In genomic region chr1:172380066-172380465, GRCm38 (mm10) we compare ENCODE assay signal across 14 mouse cellular contexts. TPM values are rescaled to one million over a fixed set of nuclear protein-coding genes. Genes with fewer than 3 reads are reported as not detected.
A peak's percentile ranks its signal among the peaks of the same experiment; 100 is the strongest.
DNase-seq lines count a peak whose midpoint lies in the region; ATAC-seq and TF ChIP-seq lines count a peak whose summit lies in the region.
"Had no signal": no experiment of that assay in that cellular context is flagged by ENCODE, and none has a peak within 500 bp of the region (broad histone marks: within the 10 kb centered on the region; RNA-seq: fewer than 3 reads in every experiment).

No protein-coding gene starts in this region.

- no peak overlapping the region for H3K9ac ChIP-seq in lung, embryonic 14.5 days
- no peak overlapping the region for H3K9ac ChIP-seq in neural tube, embryonic 15.5 days (replicated peaks)
- H3K9ac ChIP-seq: intestine, embryonic 15.5 days; liver, embryonic 15.5 days had no signal

- H3K27ac ChIP-seq in lung, embryonic 14.5 days (ENCODE audit: low read depth): no peak overlapping the region
- no peak overlapping the region for H3K27ac ChIP-seq in neural tube, embryonic 15.5 days (replicated peaks)
- H3K27ac ChIP-seq: intestine, embryonic 15.5 days; limb, embryonic 10.5 days; liver, embryonic 15.5 days had no signal

- peaks cover 25% of the 10 kb centered on the region for H3K36me3 ChIP-seq in lung, embryonic 14.5 days (ENCODE audit: insufficient read depth)
- H3K36me3 ChIP-seq in neural tube, embryonic 15.5 days: peaks cover 19% of the 10 kb centered on the region; the same call in 1 of the 2 replicates

- DNase-seq in heart, adult 11 months: peak; percentile 88
- no peak for DNase-seq in heart, postnatal 36 days
- DNase-seq in lung, embryonic 14.5 days: peak; percentile 79
- no peak for DNase-seq in lung, postnatal 25 days (ENCODE audit: low spot score)
- peak; percentile 82 for DNase-seq in kidney, postnatal 10 days
- DNase-seq in B cell, adult 2 months: no peak
- DNase-seq in gastrocnemius, adult 8-10 months (ENCODE audit: low spot score in 2 of 2): no peak
- DNase-seq: cerebellum, adult 8-10 months had no signal

- intact Hi-C loops in heart, postnatal 36 days (cut with DNase I): no loop called here

- H3K27me3 ChIP-seq in lung, embryonic 14.5 days (ENCODE audit: insufficient read depth, low read length): no peaks in the 10 kb centered on the region
- no peaks in the 10 kb centered on the region for H3K27me3 ChIP-seq in neural tube, embryonic 15.5 days (replicated peaks)
- H3K27me3 ChIP-seq: intestine, embryonic 15.5 days; liver, embryonic 15.5 days had no signal

- H3K4me2 ChIP-seq in lung, embryonic 14.5 days: peak overlapping the region; percentile 19; the same call in 1 of the 2 replicates
- H3K4me2 ChIP-seq in neural tube, embryonic 15.5 days: 0 out of 2 replicates have a peak overlapping the region, but pooled peaks have one; percentile 9
- H3K4me2 ChIP-seq: intestine, embryonic 15.5 days; liver, embryonic 15.5 days; midbrain, embryonic 11.5 days had no signal

- 48% methylated on average over 10 of the region's 10 CpGs for WGBS in lung, embryonic 14.5 days
- 68% methylated on average over 10 of the region's 10 CpGs for WGBS in neural tube, embryonic 15.5 days

- H3K4me3 ChIP-seq in lung, embryonic 14.5 days (ENCODE audit: low read depth, low read length): no peak overlapping the region
- H3K4me3 ChIP-seq in neural tube, embryonic 15.5 days (replicated peaks): no peak overlapping the region
- H3K4me3 ChIP-seq: intestine, embryonic 15.5 days; limb, embryonic 10.5 days; liver, embryonic 15.5 days had no signal

- no peak for ATAC-seq in lung, embryonic 14.5 days (ENCODE audit: insufficient read depth)
- no peak for ATAC-seq in neural tube, embryonic 15.5 days (ENCODE audit: low FRiP score)
- ATAC-seq: intestine, embryonic 15.5 days had no signal

- TF ChIP-seq CTCF in lung, embryonic 14.5 days (IDR thresholded peaks at IDR 0.05; ENCODE audit: low read depth): no peak

- H3K9me3 ChIP-seq in lung, embryonic 14.5 days (ENCODE audit: low read depth, low read length): no peaks in the 10 kb centered on the region
- no peaks in the 10 kb centered on the region for H3K9me3 ChIP-seq in neural tube, embryonic 15.5 days (replicated peaks)
- H3K9me3 ChIP-seq: intestine, embryonic 15.5 days; limb, embryonic 10.5 days; liver, embryonic 15.5 days had no signal

- H3K4me1 ChIP-seq in lung, embryonic 14.5 days (ENCODE audit: insufficient read depth): peaks cover 17% of the 10 kb centered on the region
- peaks cover 39% of the 10 kb centered on the region for H3K4me1 ChIP-seq in neural tube, embryonic 15.5 days

RNA-seq across cellular contexts. Expression of gene Pigm, which starts 3.7 kb away (rescaled TPM):
- total RNA-seq in heart, postnatal 36 days (2021): 1 to 10 TPM; 4.4 to 4.8 TPM
- polyA plus RNA-seq in lung, embryonic 14.5 days (2014; fragmentation: Nextera tagmentation; extraction: Ambion mirVana): 9.0 and 9.9 TPM in 2 replicates
- 3.7 and 3.8 TPM in 2 replicates for polyA plus RNA-seq in neural tube, embryonic 15.5 days (2015; fragmentation: Nextera tagmentation; extraction: Ambion mirVana)
- 1 to 10 TPM; 3.2 to 3.4 (median 3.2) TPM for total RNA-seq in gastrocnemius, adult 8-10 months (2022)

RNA-seq across cellular contexts. Expression of gene Kcnj10, which starts 39.1 kb away (rescaled TPM):
- total RNA-seq in heart, postnatal 36 days (2021): under 1 TPM; 0.05 to 0.11 TPM
- 0.18 and 0.24 TPM in 2 replicates for polyA plus RNA-seq in lung, embryonic 14.5 days (2014; fragmentation: Nextera tagmentation; extraction: Ambion mirVana)
- polyA plus RNA-seq in neural tube, embryonic 15.5 days (2015; fragmentation: Nextera tagmentation; extraction: Ambion mirVana): 2.3 and 2.5 TPM in 2 replicates
- under 1 TPM in 2 of 4 experiments, not detected in 2; 0.04 to 0.05 TPM for total RNA-seq in gastrocnemius, adult 8-10 months (2022)
- polyA plus RNA-seq: heart, postnatal 0 days had no signal

RNA-seq across cellular contexts. Expression of gene Kcnj9, which starts 50.9 kb away (rescaled TPM):
- total RNA-seq in heart, postnatal 36 days (2021): not detected
- polyA plus RNA-seq in lung, embryonic 14.5 days (2014; fragmentation: Nextera tagmentation; extraction: Ambion mirVana): 0.04 TPM in 1 of 2 replicates, not detected in the other
- polyA plus RNA-seq in neural tube, embryonic 15.5 days (2015; fragmentation: Nextera tagmentation; extraction: Ambion mirVana): 2.5 and 3.2 TPM in 2 replicates
- total RNA-seq in gastrocnemius, adult 8-10 months (2022): not detected
- polyA plus RNA-seq: heart, postnatal 0 days; intestine, embryonic 15.5 days; limb, embryonic 10.5 days; liver, embryonic 15.5 days had no signal

Comparison
In these comparisons a context has a peak if more than half of its experiments do, and no peak if none do; other contexts are left out.
1. DNase-seq: peak in heart, adult 11 months (single experiment), lung, embryonic 14.5 days (single experiment) and kidney, postnatal 10 days (single experiment); none in heart, postnatal 36 days (0 of 2), lung, postnatal 25 days (single experiment), B cell, adult 2 months (0 of 2) and gastrocnemius, adult 8-10 months (0 of 2).